Mouse (Mus musculus) natural killer cell, adult 2 months (primary cell): Measurements from ENCODE around the gene Actrt2.

Experiments
- DNase-seq, 2 experiments: peaks; one replicate each; pipeline ENCODE4 v3.0.0; 2022; ENCODE audit warnings: low spot score in 2 of 2

Gene Actrt2

GRCm38 (mm10) chr4:154638320-154638886, 29.3 kb downstream of the Actrt2 start:
- DNase-seq: no peak

DNA sequence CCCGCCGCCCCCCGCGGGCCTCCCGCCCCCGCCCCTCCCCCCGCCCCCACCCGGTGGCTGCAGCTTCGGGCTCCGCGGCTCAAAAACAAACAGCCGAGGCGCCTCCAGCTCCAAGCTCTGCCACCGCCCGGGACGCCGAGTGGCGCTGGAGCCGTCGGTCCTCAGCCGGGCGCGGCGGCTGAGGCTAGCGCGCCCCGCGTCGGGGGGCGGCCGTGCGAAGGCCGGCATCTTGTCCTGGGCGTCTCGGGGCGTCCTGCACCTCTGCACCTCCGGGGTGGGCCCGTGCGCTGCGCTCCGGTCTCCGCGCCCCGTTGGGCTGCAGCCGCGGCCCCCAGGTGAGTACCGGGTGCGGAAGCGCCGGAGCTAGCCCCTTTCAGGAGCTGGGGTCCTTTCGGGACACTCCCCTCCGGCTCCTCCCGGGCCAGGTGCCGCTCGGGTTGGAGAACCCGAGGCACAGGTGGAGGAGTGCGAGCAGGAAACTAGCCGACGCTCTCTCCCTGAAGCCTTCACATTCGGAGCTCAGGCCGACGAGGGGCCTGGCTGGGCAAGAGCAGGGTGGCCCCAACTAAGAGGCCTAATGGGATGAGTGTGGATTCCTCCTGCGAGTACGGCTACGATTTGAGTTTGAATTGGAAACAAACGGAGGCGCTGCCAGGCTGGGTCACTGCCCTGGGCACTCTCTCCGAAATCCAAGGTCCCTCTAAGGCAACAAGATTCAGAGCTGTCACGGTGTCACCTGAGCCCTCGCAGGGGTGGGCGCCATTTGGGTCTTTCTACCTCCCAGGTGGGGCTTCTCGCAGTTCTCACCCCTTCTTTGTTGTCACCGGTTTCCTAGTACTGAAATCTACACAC, 30.0 kb downstream of the Actrt2 start:
- no peak for DNase-seq

DNA sequence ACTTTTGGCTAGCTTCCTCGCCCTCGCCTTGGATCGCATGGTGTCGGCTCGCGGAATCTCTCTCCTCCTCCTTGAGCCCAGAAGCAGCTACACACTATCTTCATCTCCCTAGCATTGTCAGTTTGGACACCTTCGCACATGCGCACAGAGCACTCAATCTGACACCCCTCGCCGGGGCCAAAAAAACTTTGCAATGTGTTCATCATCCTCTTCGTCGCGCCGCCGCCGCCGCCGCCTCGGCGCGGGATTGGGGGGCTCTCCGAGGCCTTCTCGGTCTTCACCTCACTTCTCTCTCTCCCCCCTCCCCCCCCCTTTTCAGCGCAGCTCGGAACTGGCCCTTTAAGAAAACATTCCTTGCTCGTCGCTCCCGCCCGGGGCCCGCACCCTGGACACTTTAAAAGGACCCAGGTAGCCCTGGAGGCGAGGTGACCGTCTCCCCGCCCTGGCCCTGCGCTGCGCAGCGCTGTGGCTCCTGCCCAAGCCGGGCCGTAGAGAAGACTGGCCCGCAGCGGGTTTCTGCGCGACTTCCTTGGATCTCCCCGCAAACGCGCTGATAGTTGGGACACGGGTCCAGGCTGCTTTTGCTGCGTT, 30.9 kb downstream of the Actrt2 start, which contains the start of gene Prdm16:
Gene Prdm16, minus strand, starts transcription at position 153 of the 591 bp plus-strand sequence.
- DNase-seq: no peak

- no peak for DNase-seq
These were observed 31.6 kb downstream of the Actrt2 start for GRCm38 (mm10) chr4:154636053-154636433.

DNA sequence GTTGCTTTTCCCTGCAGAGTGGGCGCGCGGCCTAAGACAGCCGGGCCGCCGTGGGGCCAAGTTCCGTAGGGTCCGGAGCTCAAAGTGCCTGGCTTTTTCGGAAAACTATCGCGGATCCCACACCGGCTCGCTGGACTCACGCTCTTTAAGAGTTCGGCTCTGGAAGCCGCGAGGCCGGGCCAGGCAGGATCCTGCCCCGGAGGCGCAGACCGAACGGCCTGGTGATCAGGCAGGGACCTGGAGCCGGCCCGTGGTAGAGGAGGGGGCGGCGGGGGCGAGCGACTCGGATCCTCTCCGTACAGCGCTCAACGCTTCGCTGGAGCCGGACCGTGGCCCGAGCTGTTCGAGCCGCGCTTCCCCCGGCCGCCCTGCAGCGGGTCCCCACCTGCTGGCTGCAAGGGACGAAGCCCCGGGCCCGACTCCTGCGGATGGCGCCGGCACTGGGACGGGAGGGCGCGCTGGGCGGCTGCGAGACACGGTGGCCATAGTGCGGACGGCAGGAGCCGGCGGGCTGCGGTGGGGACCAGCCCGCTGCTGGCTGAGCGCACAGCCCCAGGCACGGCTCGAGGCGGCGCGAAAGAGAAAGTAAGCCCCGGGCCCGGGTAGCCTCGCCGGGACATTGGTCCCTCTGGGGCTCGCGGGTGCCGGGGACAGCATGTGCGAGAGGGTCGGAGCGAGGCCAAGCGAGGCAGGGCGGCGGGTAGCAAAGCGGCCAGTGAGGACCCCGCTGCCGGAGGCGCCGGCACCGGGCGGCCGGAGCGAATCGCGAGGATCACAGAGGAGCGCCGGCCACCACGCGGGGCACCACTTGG, 32.2 kb downstream of the Actrt2 start:
- no peak for DNase-seq

DNA sequence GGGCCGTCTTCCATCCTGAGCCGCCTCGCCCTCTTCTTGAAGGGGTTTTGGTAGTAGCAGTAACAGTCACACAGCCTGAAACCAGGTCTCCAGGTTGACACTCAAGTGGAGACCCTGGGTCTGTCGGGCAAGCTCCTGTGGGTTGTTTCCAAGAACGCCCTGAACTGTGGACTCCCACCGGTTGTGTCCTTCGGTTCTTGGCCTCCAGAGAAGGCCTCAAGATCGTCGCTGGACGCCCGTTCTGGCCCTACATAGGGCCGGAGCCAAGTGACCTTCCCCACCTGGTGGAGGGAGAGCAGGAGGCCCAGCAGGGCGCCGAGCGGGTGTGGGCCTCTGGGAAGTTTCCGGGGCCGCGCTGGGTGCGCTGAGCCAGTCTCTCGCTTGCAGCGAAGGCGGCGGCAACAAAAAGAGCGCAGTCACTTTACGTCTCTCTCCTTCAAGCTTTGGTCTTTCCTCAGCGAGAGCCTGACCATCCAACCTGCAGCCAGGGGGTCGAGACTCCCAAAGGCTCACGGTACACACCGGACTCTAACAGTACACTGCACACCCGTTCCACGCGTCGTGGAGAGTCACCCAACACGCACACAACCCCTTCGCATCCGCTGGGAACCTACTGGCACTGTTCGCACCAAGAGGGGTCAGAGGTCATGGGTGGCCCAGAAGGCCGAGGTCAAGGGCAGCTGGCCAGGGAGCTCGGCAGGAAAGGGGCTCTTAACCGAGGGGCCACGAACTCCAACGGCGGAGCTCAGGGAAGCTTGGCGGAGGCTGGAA, 33.0 kb downstream of the Actrt2 start:
- DNase-seq: no peak

DNA sequence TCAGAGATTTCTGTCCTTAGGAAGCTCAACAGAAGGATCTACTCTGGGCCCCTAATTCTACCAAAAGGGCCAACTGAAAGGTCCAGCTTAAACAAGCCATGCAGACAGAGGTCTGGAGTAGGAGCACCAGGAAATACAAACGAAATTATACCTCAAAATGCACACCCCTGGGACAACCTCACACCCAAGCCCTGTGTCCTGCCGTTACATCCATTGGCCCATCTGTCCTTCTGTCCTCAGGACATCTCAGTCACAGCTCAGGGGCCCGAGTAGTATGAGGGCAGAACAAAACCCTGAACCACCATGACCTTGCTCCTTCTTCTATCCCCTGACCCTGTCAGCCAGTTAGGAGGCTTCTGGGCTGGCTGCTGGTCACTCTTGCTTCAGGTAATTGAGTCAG, 33.7 kb downstream of the Actrt2 start:
- DNase-seq: no peak

GRCm38 (mm10) chr4:154632800-154633764, 34.6 kb downstream of the Actrt2 start:
- no peak for DNase-seq

GRCm38 (mm10) chr4:154630763-154631162, 36.9 kb downstream of the Actrt2 start:
- no peak for DNase-seq

- no peak for DNase-seq
These were observed 40.1 kb downstream of the Actrt2 start for GRCm38 (mm10) chr4:154627419-154628142.

DNA sequence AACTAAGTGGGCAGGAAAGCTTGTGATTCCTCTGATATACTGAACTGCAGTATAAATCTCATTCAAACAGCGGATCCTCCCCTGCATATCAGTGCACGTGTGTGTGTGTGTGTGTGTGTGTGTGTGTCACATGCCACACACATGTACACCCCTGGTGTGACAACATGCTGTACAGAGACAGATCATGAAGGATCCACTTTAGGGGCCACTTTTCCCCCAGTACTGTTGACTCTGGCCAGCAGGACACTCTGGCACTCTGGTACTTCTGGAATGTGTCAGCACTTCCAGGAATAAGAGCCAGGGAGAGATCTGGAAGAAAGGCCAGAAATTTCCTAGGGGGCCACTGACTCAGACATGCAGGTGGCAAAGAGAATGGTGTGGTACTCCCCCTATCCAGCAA, 41.4 kb downstream of the Actrt2 start:
- DNase-seq: no peak

DNA sequence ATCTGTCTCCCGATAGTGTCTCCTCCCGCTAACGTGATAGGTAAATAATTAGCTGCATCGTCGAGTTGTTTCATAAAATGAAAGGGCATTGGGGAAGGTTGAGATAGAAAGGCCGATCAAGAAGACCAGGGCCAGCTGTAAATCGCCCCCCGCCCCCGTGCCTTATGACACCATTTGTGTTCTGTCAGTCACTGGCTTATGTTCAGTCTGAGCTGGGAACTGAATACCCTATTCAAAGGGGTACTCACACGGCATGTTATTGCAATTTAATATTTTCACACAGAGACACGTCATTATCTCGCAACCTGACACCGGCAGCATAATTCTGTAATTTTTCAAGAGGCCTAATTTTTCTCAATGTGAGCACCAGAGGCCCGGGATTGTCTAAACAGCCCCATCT, 42.0 kb downstream of the Actrt2 start:
- DNase-seq: no peak

GRCm38 (mm10) chr4:154623241-154623640, 44.4 kb downstream of the Actrt2 start:
- no peak for DNase-seq

GRCm38 (mm10) chr4:154622521-154622920, 45.1 kb downstream of the Actrt2 start:
- no peak for DNase-seq
